In the genomic region with DNA sequence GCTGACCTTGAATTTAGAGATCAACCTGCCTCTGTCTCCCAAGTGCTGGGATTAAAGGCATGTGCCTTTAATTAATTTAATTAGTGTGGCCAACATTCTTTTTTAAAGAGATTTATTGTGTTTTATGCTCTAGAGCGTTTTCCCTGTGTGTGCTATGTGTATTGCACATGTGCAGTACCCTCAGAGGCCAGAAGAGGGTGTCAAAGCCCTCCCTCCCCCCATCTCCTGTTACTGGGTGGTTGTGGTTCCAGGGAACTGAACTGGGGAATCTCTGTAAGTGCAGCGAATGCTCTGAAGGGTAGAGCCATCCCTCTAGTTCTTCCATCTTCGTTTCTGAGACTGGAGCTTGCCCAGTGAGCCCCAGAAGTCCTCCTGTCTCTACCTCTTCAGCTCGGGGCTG, we compare ENCODE assay signal across 10 mouse cellular contexts. TPM values are rescaled to one million over a fixed set of nuclear protein-coding genes. Genes with fewer than 3 reads are reported as not detected.
DNase-seq lines count a peak whose midpoint lies in the region; TF ChIP-seq lines count a peak whose summit lies in the region.
"Had no signal": no experiment of that assay in that cellular context is flagged by ENCODE, and none has a peak within 500 bp of the region (broad histone marks: within the 10 kb centered on the region; RNA-seq: fewer than 3 reads in every experiment).

No protein-coding gene starts in this region.

- no peak for TF ChIP-seq POLR2A in thymus, adult 2 months (IDR thresholded peaks at IDR 0.05; ENCODE audit: control insufficient read depth, extremely low read depth, insufficient read depth, low read length, poor library complexity)

- DNase-seq in heart, postnatal 4 days = peak; percentile 52
- no peak for DNase-seq in heart, postnatal 25 days (ENCODE audit: low spot score)
- peak; percentile 16 for DNase-seq in thymus, adult 2 months
- DNase-seq in thymus, adult 18-20 months = no peak
- DNase-seq in embryonic facial prominence, embryonic 10.5 days (ENCODE audit: low spot score) = peak; percentile 62
- DNase-seq in retina, embryonic 14.5 days (ENCODE audit: low spot score) = peak; percentile 51
- DNase-seq in frontal cortex, postnatal 36 days (ENCODE audit: low spot score in 2 of 2) = no peak
- DNase-seq in heart, adult 9 months (ENCODE audit: low spot score in 2 of 2) = no peak

- TF ChIP-seq CTCF in thymus, adult 2 months (IDR thresholded peaks at IDR 0.05; ENCODE audit: borderline replicate concordance, control insufficient read depth, extremely low read depth, insufficient read depth, low read length, poor library complexity) = no peak

- H3K27ac ChIP-seq in thymus, adult 2 months (ENCODE audit: control insufficient read depth, insufficient read depth, low read length) = no peak overlapping the region
- H3K27ac ChIP-seq in embryonic facial prominence, embryonic 10.5 days (replicated peaks) = peak overlapping the region; percentile 21; the same call in 1 of the 2 replicates
- H3K27ac ChIP-seq: embryonic facial prominence, embryonic 13.5 days; liver, embryonic 15.5 days had no signal

- intact Hi-C loops in heart, postnatal 25 days (cut with DNase I) = no loop called here

- 68% methylated on average over 4 of the region's 4 CpGs for WGBS in thymus, adult 2 months
- WGBS in embryonic facial prominence, embryonic 10.5 days = 36% methylated on average over 4 of the region's 4 CpGs

- H3K4me1 ChIP-seq in thymus, adult 2 months (replicated peaks; ENCODE audit: control insufficient read depth, insufficient read depth, low read length) = no peaks in the 10 kb centered on the region
- H3K4me1 ChIP-seq in embryonic facial prominence, embryonic 10.5 days = peaks cover 11% of the 10 kb centered on the region; the same call in 1 of the 2 replicates
- H3K4me1 ChIP-seq: liver, embryonic 15.5 days had no signal

- no peak overlapping the region for H3K4me3 ChIP-seq in thymus, adult 2 months (ENCODE audit: control insufficient read depth, insufficient read depth, low read length)
- H3K4me3 ChIP-seq in embryonic facial prominence, embryonic 10.5 days = no peak overlapping the region
- H3K4me3 ChIP-seq: embryonic facial prominence, embryonic 13.5 days; liver, embryonic 15.5 days had no signal

- no peaks in the 10 kb centered on the region for H3K27me3 ChIP-seq in thymus, adult 2 months (ENCODE audit: control insufficient read depth, insufficient read depth, low read length)
- no peaks in the 10 kb centered on the region for H3K27me3 ChIP-seq in embryonic facial prominence, embryonic 10.5 days (replicated peaks; ENCODE audit: low read depth, poor library complexity, severe bottlenecking)
- H3K27me3 ChIP-seq: embryonic facial prominence, embryonic 13.5 days; liver, embryonic 15.5 days had no signal

- no peaks in the 10 kb centered on the region for H3K9me3 ChIP-seq in embryonic facial prominence, embryonic 10.5 days
- H3K9me3 ChIP-seq: embryonic facial prominence, embryonic 13.5 days; liver, embryonic 15.5 days had no signal

- H3K36me3 ChIP-seq in thymus, adult 2 months (ENCODE audit: control insufficient read depth, insufficient read depth, low read length) = no peaks in the 10 kb centered on the region
- H3K36me3 ChIP-seq in embryonic facial prominence, embryonic 10.5 days (replicated peaks) = no peaks in the 10 kb centered on the region
- H3K36me3 ChIP-seq: embryonic facial prominence, embryonic 13.5 days; liver, embryonic 15.5 days had no signal

RNA-seq across cellular contexts. Expression of a gene that starts 2.1 kb away (rescaled TPM):
- 1 to 10 TPM; 3.9 to 4.7 TPM for total RNA-seq in heart, postnatal 4 days (2021)
- 1 to 10 TPM; 1.5 TPM for total RNA-seq in heart, postnatal 25 days (2021)
- polyA plus RNA-seq in thymus, adult 2 months (2012; rRNA removed) = 5.7 and 8.7 TPM in 2 replicates
- 0.06 TPM in 1 of 2 replicates, not detected in the other for polyA plus RNA-seq in embryonic facial prominence, embryonic 10.5 days (2016; fragmentation: Nextera tagmentation; extraction: Ambion mirVana)

Comparison
In these comparisons a context has a peak if more than half of its experiments do, and no peak if none do; other contexts are left out.
1. DNase-seq: peak in heart, postnatal 4 days (single experiment), thymus, adult 2 months (single experiment), embryonic facial prominence, embryonic 10.5 days (single experiment) and retina, embryonic 14.5 days (single experiment); none in heart, postnatal 25 days (single experiment), thymus, adult 18-20 months (0 of 2), frontal cortex, postnatal 36 days (0 of 2) and heart, adult 9 months (0 of 2).